Mouse (Mus musculus) small intestine, adult 2 months (tissue): ENCODE measurements around the gene Riok1. TPM values are rescaled to one million over a fixed set of nuclear protein-coding genes. Genes with fewer than 3 reads are reported as not detected.

Experiments used
- H3K27ac ChIP-seq: fragments of 200-500 bp; 2 replicates; pipeline ENCODE4 v1.5.1; 2012; ENCODE audit warnings: low read depth, low read length, control low read depth, inconsistent platforms; ENCODE audit not compliant: insufficient read depth
- H3K27me3 ChIP-seq: fragments of 200-500 bp; 2 replicates; pipeline ENCODE4 v1.6.1; 2012; ENCODE audit warnings: mild to moderate bottlenecking, moderate library complexity, low read length, inconsistent platforms; ENCODE audit not compliant: control insufficient read depth, insufficient read depth
- H3K36me3 ChIP-seq: fragments of 200-500 bp; 2 replicates; pipeline ENCODE4 v1.6.1; 2012; ENCODE audit warnings: mild to moderate bottlenecking, low read length, control low read depth, inconsistent platforms; ENCODE audit not compliant: control insufficient read depth, insufficient read depth
- H3K4me1 ChIP-seq: fragments of 200-500 bp; 2 replicates; pipeline ENCODE4 v1.6.1; 2012; ENCODE audit warnings: low read length, inconsistent platforms, mixed read lengths; ENCODE audit not compliant: control insufficient read depth, insufficient read depth, insufficient read length
- H3K4me3 ChIP-seq: fragments of 200-500 bp; 2 replicates; pipeline ENCODE4 v1.5.1; 2012; ENCODE audit warnings: low read depth, mild to moderate bottlenecking, control low read depth, inconsistent platforms, low read length, moderate library complexity
- CTCF ChIP-seq: fragments of 200-500 bp; IDR thresholded peaks from 2 replicates; pipeline ENCODE4 v1.5.1; 2012; ENCODE audit warnings: low read depth, mild to moderate bottlenecking, control low read depth, inconsistent platforms, low read length, moderate library complexity, mixed read lengths; ENCODE audit not compliant: insufficient replicate concordance, insufficient read length; ENCODE audit errors: extremely low read depth
- POLR2A ChIP-seq: fragments of 200-500 bp; IDR thresholded peaks from 2 replicates; pipeline ENCODE4 v1.6.1; 2012; ENCODE audit warnings: low read depth, mild to moderate bottlenecking, control low read depth, inconsistent platforms, low read length, moderate library complexity
- WGBS: fragments of 180-500 bp; shearing (Covaris S2); methylation state at CpG from one replicate; pipeline ENCODE4 v1.1.7; 2018; 5-methylcytosine and 5-hydroxymethylcytosine counted together
- polyA plus RNA-seq: library from polyadenylated mRNA; depleted of rRNA; stranded (reverse); fragments of >200 nt; gene quantifications from 2 replicates; pipeline ENCODE4 v1.2.3, GENCODE M21; 2012

Riok1 gene
- polyA plus RNA-seq, 1 experiment, result 7.3 TPM

DNA sequence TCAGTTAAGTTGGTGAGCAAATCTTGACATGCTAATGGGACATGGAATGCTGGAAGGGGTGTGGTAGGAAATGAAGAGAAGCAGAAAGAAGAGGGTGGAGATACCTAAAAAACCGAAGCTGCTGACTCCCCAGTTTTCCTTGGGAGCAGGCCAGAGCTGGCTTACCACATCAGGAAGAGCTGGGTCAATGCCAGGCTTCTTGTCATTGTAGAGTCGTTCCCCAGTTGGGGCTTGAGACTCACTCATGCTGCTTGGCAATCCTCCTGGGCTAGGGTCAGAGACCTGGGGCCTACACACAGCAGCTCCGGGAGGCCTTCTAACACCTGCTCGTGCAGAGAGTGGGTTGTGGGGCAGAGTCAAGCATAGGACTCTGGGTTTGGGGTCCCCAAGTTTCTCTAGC is 34.1 kb downstream of the Riok1 start:
- Histone ChIP-seq H3K27me3 (no peaks in the 10 kb centered on the region), H3K4me3 (no peak overlapping the region), H3K36me3 (no peaks in the 10 kb centered on the region), H3K27ac (no peak overlapping the region), H3K4me1 (peaks cover 2% of the 10 kb centered on the region)
- 14% methylated on average over 4 of the region's 4 CpGs for WGBS
- TF ChIP-seq POLR2A (no peak), CTCF (no peak)

DNA sequence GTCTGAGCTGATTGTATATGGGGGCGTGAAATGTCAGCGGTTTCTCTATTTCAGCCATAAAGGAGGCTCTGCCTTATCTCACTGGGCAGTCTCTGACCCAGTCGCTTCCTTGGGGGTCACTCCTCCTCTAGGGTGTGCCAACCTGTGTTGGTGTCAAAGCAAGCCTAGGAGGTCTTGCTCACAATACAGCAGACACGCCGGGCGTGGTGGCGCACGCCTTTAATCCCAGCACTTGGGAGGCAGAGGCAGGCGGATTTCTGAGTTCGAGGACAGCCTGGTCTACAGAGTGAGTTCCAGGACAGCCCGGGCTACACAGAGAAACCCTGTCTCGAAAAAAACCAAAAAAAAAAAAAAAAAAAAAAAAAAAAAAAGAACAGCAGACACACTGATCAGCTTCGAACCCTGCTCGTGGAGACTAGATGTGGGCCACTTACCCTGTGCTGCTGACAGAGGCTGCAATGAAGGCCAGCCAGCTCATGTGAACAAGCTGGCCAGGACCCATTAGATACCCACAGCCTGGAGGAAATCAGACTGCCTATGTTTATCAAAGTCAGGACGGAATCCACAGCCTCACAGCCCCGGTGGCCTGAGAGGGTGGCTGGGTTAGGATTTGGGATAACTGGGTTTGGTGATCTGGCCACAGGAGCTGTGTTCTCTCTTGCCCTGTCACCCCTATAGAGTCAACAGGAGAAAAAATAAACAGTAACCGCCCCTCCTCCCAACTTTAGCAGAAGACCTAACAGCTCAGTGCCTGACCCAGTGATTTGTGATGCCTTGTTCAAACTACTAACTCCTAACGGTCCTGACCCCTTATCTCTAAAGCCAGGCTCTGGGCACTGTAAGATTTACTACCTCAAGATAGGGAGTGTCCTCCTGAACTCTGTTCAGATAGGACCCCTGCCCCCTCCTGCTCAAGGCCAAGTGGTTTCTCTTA is 36.8 kb downstream of the Riok1 start:
- Histone ChIP-seq H3K27ac (no peak overlapping the region), H3K4me3 (no peak overlapping the region), H3K36me3 (no peaks in the 10 kb centered on the region), H3K4me1 (peaks cover 2% of the 10 kb centered on the region), H3K27me3 (no peaks in the 10 kb centered on the region)
- no peak for TF ChIP-seq CTCF
- TF ChIP-seq POLR2A, result no peak
- 75% methylated on average over 16 of the region's 18 CpGs for WGBS

DNA sequence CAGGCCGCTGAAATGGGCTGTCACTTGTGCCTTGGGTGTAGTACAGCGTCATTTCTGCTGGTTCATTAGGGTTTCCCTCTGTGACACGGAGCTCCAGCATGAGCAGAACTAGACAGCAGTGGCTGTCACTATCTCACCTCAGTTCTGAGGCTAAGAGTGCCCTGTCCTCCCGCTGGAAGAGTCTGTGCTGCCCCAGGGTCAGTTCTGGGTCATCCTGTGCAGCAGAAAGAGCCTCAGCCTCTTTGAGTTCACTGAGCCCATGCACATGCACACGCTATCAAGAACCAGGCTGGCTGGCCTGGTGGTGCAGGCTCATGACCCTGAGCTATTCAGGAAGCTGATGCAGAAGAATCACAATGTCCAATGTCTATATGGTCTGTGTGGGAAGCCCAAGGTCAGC is 37.6 kb downstream of the Riok1 start:
- TF ChIP-seq POLR2A (no peak), CTCF (no peak)
- Histone ChIP-seq H3K27ac (no peak overlapping the region), H3K4me1 (peaks cover 4% of the 10 kb centered on the region), H3K4me3 (no peak overlapping the region), H3K27me3 (no peaks in the 10 kb centered on the region), H3K36me3 (no peaks in the 10 kb centered on the region)
- 44% methylated on average over 5 of the region's 5 CpGs for WGBS

DNA sequence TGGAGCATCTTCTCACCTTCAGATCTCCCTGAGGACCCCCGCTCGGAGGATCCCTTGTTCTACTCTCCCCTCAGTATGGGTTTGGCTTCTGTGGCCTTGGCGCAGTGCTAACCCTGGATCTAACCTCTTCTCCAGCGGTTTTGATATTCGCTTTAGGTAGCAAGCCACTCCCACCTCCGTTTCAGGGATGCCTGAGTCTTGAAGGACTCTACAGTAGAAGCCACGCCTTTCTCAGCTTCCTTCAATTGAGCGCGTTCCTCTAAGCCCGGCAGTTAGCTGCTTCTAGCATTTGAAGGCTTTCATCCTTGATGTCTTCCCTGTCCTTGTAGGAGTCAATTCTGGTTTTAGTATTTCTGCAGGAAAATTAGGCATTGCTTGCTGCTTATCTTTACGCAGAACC is 40.3 kb downstream of the Riok1 start:
- Histone ChIP-seq H3K27me3 (no peaks in the 10 kb centered on the region), H3K4me3 (no peak overlapping the region), H3K27ac (no peak overlapping the region), H3K36me3 (no peaks in the 10 kb centered on the region), H3K4me1 (peaks cover 8% of the 10 kb centered on the region)
- 22% methylated on average over 11 of the region's 11 CpGs for WGBS
- TF ChIP-seq POLR2A (no peak), CTCF (no peak)

DNA sequence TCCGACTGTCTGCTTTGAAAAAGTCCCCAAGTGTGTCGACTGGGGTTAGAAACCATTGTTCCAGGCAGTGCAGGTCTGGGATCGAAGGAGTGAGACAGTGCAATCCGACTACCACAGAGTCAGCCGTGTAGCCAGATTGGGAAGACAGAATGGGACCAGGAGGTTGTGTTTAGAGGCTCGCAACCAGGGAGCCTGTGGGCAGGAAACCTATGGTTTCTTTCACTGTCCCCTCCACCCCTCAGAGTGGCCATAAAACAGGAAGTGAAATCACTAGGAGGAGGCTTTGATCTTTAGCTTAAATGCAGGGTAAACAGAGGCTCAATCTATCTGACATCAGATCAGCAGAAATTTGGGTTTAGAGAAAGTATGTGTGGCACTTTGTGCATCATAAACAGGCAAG is 42.0 kb downstream of the Riok1 start:
- no peaks in the 10 kb centered on the region for H3K36me3 ChIP-seq
- 58% methylated on average over 6 of the region's 6 CpGs for WGBS
- TF ChIP-seq POLR2A (no peak), CTCF (no peak)
- peaks cover 8% of the 10 kb centered on the region for H3K4me1 ChIP-seq
- H3K27ac ChIP-seq, result no peak overlapping the region
- no peaks in the 10 kb centered on the region for H3K27me3 ChIP-seq
- H3K4me3 ChIP-seq, result no peak overlapping the region

DNA sequence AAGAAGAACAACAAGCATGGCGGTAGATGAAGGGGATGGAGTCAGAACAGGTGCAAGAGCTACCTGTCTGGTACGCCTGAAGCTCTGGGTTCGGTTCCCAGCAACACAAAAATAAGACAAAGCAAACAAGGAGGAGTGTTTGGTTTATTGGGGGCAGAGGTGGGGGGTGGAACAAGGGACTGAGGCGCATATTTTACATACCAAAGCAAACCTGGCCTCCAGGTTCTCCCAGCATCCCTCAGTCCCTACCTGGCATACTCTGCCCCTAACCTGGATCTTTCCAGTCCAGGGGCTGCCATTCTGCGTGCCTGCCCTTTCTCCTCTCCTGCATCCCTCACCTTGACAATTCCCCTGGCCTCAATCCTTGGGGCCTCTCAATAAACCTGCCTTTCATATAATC is 42.6 kb downstream of the Riok1 start:
- no peak overlapping the region for H3K27ac ChIP-seq
- no peak overlapping the region for H3K4me3 ChIP-seq
- no peaks in the 10 kb centered on the region for H3K27me3 ChIP-seq
- TF ChIP-seq POLR2A (no peak), CTCF (no peak)
- peaks cover 8% of the 10 kb centered on the region for H3K4me1 ChIP-seq
- WGBS, result 75% methylated on average over 5 of the region's 5 CpGs
- no peaks in the 10 kb centered on the region for H3K36me3 ChIP-seq

DNA sequence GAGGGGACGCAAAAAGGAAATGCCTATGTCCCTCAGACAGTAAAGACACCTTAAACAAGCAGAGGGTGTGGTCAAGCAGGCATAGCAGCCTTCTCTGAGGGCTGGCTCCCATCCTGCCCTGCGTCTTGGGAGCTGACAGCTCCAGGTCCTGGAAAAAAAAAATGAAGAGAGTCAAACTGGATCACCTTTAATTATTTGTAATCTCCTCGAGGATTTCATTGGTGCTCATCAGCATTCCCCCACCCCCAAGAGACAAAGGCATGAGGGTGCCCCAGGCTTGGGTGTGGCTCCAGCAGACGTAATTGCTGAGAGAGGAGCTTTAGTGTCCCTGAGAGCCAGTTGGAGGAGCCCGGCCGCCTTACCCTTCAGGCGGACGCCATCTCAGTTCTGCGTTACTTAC is 43.2 kb downstream of the Riok1 start:
- no peak overlapping the region for H3K27ac ChIP-seq
- H3K4me3 ChIP-seq, result no peak overlapping the region
- TF ChIP-seq POLR2A (no peak), CTCF (no peak)
- H3K36me3 ChIP-seq, result no peaks in the 10 kb centered on the region
- H3K27me3 ChIP-seq, result no peaks in the 10 kb centered on the region
- H3K4me1 ChIP-seq, result peaks cover 8% of the 10 kb centered on the region
- WGBS, result 21% methylated on average over 9 of the region's 9 CpGs
